Mouse (Mus musculus): ENCODE results near the gene Kmt2a.

The Kmt2a gene

DNA sequence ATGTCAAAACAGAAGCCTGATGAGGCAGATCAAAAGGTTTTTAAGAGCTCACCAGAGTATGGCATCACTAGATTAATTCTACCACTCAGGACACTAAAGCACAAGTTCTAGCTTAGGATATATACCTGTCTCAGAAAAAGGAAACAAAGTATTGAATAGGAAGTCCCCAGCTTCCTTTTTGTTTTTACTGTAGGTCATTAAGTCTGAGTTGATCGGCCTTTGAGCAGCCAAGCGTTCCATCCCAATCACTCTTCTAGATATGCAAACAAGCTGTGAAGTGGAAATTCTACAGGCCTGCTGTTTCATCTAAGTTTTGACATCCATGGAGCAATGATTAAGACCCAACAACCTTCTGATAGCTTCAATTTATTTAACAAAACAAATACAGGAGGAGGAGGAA is 120.2 kb downstream of the Kmt2a start:
- no peak for TF ChIP-seq GATA4 (IDR thresholded peaks at IDR 0.05; ENCODE audit: insufficient replicate concordance, low read length)

Data from liver, adult (tissue).